Mouse (Mus musculus): ENCODE measurements at regions not wholly inside any gene's neighbourhood (a gene's known extent, or its start where the extent isn't known, plus 50 kb on each side); places are given as distances from the start of the nearest gene placed in this dataset.

DNA sequence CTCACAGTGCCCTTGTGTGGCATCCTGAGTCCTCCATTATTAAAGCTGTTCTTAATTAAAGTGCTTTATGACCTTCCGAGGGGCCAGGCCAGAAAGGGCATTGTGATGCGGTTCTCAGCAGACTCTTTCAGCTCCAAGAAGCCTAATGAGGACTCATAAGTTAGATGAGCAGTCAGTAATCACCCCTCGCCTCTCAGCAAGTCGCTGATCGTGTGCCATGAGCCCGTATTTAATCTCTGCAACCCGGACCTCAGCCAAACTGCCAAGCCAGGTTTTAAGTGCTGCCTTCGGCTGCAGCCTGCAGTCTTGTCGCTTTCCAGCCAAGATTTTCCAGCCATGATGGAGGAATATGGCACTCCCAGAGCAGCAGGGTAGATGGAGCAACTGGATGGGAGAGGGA is 56.1 kb upstream of the Rbfox1 start:
- ATAC-seq (replicated peaks; ENCODE audit: insufficient number of reproducible peaks, low FRiP score, low TSS enrichment, poor library complexity, severe bottlenecking): no peak

DNA sequence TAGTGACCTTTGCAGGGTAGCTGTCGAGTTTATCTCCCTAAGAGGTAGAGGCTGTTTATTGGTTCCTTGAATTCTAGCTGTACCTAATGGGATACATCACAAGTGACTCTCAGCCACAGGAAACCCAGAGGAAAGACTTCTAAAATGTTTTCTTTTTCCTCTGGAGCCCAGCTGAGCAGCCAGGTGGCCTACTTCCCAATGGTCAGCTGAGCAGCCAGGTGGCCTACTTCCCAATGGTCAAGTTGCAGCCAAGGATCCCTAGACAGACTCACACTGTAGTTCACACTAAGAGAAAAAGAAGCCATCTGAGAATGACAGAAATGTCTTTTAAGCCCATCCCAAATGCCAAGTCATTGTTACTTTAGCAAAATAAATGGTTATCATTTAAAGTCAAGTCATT is 61.8 kb upstream of the Rbfox1 start:
- no peak for ATAC-seq (replicated peaks; ENCODE audit: insufficient number of reproducible peaks, low FRiP score, low TSS enrichment, poor library complexity, severe bottlenecking)

DNA sequence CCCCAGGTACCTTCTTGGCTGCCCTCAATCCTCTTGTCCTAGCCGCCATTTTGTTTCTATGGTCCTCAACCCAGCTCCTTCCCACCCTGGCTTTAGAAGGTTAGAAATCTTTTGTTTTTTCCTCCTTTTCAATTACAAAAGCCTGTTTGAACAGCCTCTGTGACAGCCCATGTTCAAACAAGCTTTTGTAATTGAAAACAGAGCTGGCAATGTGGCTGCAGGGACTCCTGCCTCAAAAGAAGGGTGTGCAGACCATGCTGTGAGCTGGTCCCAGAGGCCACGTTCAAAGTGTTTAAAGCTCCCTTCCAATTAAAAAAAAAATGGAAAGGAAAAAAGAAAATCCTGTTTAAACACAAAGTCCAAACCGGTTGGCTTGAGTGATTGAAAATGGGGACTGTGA is 68.0 kb upstream of the Rbfox1 start:
- ATAC-seq (replicated peaks; ENCODE audit: insufficient number of reproducible peaks, low FRiP score, low TSS enrichment, poor library complexity, severe bottlenecking): no peak

DNA sequence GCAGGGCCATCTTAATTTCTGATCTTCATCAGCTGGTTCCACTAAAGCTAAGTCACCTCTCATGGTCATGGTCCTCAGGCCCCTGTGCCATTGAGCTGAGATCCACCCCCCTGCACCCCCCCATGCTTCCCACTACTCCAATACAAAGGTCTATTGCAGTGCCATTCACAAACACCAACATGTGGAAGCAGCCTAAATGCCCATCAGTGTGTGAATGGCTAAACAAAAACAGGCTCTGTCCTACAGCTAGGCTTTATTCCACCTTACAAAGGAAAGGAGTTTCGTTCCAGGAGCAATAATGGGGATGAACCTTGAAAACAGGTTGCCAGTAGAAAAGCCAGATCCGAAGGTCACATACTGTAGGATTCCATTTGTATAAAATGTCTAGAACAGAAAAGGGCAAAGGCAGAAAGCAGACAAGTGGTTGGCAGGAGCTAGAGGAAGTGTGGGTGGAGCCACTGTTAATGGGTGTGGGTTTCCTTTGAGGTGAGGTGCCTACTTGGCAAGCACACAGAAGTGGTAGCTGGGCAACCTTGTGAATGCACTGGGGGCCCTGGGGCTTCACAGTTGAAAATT is 72.8 kb upstream of the Rbfox1 start:
- ATAC-seq (replicated peaks; ENCODE audit: insufficient number of reproducible peaks, low FRiP score, low TSS enrichment, poor library complexity, severe bottlenecking): no peak

DNA sequence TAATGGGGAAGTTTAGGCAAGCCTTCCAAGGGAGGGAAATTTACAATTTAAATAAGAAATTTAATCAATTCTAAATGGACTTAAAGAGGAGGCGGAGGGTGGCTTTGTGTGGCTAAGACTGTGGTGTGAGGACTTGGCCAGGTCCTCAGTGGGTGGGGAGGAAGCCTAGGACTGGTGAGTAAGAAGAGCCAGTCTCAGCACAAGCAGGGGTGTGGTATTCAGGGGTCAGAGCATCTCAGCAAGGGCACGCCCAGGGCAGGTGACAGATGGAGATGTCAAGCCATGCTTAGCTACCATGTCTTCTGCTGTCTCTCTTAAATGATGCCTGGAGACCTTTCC is 73.5 kb upstream of the Rbfox1 start:
- ATAC-seq (replicated peaks; ENCODE audit: insufficient number of reproducible peaks, low FRiP score, low TSS enrichment, poor library complexity, severe bottlenecking): no peak

DNA sequence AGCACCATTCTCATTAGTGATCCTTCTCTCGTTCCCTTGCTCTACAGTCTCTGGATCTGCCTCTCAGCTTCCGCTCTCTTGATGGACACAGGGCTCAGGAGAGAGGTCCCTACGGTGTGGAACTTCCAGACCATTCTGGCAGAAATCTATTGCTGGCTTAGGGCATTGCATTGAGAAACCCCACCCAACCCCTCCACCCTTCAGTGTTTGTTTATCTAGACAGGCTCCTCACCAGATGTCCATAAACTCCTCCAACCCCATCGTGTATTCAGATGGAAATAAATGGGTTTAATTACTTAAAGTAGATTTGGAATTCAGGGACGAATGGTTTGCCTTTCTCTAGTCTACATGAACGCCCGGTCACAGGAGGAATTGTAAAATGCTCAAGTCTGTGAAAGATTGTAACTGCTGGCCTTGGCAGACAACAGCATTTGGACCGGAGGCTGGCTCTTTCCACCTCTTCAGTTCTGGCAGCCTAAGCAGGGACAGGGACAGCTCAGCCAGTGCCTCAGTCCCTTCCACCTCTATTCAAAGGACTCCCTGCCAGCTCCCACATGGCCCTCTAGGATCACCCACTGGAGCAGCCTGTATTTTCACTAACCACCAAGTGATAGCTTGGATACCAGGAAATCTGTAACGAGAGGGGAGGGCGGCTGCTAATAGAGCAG is 74.0 kb upstream of the Rbfox1 start:
- ATAC-seq (replicated peaks; ENCODE audit: insufficient number of reproducible peaks, low FRiP score, low TSS enrichment, poor library complexity, severe bottlenecking): no peak

DNA sequence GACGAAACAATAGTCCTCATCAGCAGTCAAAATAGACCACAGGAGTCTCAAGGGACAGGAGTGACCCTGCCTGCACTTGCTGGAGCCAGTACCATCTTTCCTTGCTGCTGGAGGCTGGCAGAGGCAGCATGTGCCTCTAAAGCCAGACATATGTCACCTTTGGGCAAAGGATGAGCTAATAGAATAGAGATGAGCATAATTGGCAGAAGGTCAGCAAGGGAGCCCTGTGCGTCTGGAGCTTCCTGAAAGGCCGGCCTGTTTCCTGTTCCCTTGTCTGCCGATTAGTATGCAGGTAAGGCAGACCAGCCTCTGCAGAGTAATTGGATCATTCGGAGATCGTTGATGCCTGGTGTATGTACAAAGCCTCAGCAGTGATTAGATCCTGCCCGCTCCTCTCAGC is 87.0 kb upstream of the Rbfox1 start:
- no peak for ATAC-seq (replicated peaks; ENCODE audit: insufficient number of reproducible peaks, low FRiP score, low TSS enrichment, poor library complexity, severe bottlenecking)

DNA sequence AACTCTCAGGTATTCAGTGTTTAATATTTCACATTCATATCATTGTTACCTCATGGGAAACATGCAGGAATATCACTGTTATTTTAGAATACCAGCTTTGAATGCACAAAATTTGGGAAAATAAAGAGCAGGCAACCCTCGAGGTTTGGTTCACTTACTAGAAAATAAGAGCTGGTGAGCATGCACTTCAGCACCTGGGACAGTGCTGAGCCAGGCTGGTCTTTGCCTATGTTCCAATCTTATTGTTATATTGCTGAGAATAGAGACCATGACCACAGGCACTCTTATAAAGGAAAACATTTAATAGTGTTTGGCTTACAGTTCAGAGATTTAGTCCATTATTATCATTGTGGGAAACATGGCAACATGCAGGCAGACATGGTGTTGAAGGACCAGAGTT is 92.9 kb upstream of the Rbfox1 start:
- ATAC-seq (replicated peaks; ENCODE audit: insufficient number of reproducible peaks, low FRiP score, low TSS enrichment, poor library complexity, severe bottlenecking): no peak

DNA sequence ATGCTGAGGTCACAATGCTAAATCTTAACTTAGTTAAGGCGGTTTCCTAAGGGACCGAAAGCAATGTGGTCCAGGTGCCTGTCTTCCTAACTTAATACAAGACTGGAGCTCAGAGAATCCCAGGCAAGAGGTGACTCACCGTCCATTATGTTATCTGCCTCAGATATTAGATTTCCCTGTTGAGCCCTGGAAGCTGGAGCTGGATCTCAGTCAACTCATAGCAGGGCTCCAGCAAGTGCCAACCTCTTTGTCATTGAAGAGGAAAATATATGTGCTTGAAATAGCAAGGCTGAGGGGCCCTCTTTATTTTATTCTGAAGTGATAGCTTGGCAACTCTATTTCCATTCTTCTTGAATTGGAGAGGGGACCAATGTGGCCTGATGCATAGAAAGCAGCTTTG is 95.0 kb upstream of the Rbfox1 start:
- ATAC-seq (replicated peaks; ENCODE audit: insufficient number of reproducible peaks, low FRiP score, low TSS enrichment, poor library complexity, severe bottlenecking): no peak

DNA sequence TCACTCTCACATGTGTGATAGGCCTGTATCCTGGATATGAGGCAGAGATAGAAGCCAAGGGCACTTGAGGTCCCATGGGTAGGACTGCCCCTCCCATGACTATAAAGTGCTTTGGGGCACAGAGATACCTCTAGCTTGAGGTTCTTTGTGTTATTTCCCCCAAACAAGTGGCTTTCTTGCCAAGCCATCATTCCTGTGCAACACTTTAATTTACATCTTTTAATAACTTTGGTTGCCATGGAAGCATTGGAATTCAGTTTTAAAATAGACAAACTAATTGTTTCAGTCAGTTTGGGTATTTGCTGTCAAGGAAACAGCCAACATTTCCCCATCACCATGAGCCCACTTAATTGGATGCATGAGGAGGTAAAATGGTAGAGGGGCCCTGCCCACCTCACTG is 97.9 kb upstream of the Rbfox1 start:
- no peak for ATAC-seq (replicated peaks; ENCODE audit: insufficient number of reproducible peaks, low FRiP score, low TSS enrichment, poor library complexity, severe bottlenecking)

DNA sequence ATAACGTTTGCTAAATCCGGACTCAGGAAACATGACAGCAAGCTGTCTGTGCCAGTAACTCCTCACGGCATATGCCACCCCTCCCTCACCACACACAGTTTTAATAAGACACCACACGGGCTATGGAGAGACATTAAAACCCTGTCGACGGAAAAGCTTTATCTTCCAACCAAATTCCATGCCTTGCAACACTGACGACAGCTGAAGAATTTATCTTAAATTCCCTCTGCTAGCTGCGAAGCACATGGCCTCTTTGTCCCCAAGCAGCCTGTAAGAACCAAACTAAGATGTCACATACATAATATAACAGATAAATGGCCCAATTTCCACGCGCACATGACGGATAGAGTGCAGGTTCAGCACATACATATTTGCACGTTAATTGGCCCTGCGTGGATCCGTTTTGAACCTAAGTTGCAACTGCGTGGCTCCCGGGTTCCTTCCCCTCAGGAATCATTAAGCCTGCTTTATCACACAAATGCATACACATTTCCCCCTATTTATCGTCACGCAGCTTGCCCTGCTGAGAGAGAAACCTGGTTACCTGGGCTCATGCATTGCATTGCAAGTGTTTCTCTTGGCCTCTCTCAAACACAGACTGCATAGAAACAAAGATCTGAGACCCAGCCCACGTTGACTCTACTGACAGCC is 118.3 kb upstream of the Rbfox1 start:
- ATAC-seq (replicated peaks; ENCODE audit: insufficient number of reproducible peaks, low FRiP score, low TSS enrichment, poor library complexity, severe bottlenecking): no peak

DNA sequence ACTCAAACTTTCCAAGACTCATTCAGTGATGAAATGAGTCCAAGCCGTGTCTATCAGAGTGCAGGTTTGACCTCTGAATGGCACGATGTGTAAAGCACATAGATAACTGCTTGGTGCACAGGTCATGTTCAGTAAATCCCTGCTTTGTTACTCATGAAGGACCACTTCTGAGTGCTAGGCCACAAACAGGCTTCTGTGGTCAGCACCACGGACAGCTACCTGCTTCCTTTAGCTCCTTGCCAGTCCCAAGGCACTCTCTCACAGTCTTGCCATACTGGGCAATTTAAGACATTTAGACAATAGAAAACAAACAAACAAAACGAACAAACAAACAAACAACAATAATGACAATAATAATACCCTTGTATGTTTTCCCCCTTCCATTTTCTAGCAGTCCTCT is 120.0 kb upstream of the Rbfox1 start:
- no peak for ATAC-seq (replicated peaks; ENCODE audit: insufficient number of reproducible peaks, low FRiP score, low TSS enrichment, poor library complexity, severe bottlenecking)

DNA sequence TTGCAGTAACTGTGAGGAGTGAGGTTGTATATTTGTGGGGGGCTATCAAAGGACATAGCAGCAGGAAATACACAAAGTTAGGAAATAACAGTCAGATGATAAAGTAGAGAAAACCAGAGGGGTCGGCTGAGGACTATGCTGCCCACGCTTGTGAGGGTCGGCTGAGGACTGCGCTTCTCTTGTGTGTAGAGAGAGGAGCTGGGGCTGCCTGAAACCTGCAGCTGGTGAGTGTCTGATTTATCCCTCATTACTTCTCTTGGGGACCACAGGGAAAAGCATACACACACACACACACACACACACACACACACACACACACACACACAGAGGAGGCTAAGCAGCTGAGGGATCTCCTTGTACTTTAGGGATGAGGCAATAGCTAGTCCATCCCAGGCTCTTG is 124.3 kb upstream of the Rbfox1 start:
- no peak for ATAC-seq (replicated peaks; ENCODE audit: insufficient number of reproducible peaks, low FRiP score, low TSS enrichment, poor library complexity, severe bottlenecking)

DNA sequence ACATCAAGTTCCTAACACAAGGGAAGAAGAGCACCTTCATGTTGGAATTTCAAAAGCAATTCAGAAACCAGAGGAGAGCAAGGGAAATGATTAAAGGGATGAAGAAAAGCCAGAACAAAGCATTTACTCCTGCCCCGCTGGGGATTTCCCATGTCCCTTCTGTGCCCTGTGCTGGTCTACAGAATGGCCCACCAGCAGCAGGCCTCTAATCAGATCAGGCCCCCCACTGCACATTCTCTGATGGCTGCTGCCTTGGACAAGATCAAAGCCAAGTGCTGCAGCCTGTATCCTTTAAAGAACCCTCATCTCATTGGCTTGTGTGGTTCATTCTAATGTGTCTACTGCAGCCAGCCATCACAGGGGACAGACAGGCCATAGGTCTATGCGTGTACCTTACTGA is 126.1 kb upstream of the Rbfox1 start:
- ATAC-seq (replicated peaks; ENCODE audit: insufficient number of reproducible peaks, low FRiP score, low TSS enrichment, poor library complexity, severe bottlenecking): no peak

DNA sequence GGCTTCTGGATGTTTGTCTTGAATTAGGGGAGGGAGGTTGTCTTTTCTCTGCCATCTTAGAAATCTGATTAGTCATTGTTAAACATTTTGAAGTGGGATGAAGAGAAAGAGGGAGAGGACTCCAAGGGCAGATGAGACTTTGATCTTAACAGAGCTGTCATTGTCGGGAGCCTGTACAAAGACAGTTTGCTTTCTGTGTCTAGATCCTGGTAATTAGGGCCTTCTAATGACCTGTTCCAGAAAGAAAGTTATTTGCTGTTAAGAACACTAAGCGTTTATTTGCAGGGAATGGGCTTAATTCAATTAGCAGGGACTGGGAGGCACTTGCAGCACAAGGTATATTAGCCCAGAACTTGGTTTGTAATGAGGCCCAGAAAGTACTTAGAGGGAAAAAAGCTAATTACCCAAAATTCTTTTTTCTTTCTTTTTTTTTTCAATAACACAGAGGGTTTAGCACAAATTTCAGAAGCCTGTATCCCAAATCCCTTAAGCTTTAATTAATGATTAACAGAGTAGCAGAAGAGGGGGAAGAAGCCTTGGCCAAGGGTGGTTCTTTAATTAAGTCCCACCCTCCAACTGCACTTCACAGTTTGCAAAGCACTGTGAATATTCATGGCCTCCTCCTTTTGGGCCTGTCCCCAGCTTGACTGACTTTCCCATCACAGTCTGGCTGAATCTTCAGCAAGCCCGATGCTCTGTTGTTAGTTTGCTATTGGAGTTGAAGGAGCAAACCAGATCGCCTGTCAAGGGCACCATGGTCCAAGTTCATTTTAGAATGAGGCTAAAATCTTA is 142.2 kb upstream of the Rbfox1 start:
- ATAC-seq (replicated peaks; ENCODE audit: insufficient number of reproducible peaks, low FRiP score, low TSS enrichment, poor library complexity, severe bottlenecking): no peak

DNA sequence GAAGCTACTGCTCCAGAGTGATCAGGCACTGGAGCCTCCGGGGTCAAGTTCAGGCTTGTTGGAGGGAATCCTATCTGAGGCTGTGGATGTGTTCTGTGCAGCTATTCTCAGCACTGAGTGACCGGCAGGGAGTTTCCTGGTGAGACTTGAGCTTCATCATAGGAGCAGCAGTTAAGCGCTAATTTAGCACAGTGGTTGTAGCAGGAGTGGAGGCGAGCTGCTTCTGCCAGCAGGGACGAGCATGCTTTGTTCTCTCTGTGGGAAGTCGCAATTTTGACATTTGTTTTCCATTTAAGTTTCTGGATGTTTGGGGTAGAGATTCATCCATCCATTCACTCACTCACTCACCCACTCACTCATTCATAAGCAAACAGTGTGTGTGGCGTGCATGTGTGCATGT is 144.4 kb upstream of the Rbfox1 start:
- ATAC-seq (replicated peaks; ENCODE audit: insufficient number of reproducible peaks, low FRiP score, low TSS enrichment, poor library complexity, severe bottlenecking): no peak

DNA sequence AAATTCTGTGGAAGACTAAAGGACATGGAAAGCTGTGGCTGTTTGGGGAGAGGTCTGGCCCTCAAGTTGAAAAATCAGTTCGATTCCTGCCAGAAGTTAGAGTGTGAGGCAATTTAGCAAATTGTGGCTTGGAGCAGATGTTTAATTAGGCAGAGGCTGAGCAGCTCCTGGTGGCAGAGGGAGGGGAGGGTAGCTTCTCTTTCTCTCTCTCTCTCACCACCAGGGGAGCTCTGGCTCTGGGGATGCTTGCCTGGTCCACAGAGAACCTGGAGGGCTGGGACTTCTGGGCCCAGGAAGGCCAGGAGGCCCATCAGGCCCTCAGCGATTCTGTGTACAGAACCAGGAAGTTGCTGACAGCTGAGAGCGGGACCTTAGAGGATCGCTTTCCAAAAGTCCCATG is 151.5 kb upstream of the Rbfox1 start:
- ATAC-seq (replicated peaks; ENCODE audit: insufficient number of reproducible peaks, low FRiP score, low TSS enrichment, poor library complexity, severe bottlenecking): no peak

DNA sequence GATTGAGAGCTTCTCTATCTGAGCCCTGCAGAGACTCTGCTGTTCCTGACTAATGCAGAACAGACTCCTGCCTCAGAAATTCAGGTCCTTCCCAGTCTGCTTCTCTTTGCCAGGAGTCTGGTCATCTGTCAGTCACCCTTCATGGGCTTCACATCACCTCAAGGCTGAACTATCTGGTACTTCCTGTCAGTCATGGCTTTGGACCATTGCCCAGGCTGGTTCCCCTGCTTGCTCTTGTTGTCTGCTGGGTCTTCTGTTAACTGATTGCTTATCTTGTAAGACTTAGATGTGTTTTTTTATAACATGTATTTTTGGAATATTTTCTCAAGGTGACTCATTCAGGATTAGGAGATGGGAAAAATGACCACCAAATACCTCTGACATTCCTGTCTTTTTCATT is 162.6 kb upstream of the Rbfox1 start:
- no peak for ATAC-seq (replicated peaks; ENCODE audit: insufficient number of reproducible peaks, low FRiP score, low TSS enrichment, poor library complexity, severe bottlenecking)

DNA sequence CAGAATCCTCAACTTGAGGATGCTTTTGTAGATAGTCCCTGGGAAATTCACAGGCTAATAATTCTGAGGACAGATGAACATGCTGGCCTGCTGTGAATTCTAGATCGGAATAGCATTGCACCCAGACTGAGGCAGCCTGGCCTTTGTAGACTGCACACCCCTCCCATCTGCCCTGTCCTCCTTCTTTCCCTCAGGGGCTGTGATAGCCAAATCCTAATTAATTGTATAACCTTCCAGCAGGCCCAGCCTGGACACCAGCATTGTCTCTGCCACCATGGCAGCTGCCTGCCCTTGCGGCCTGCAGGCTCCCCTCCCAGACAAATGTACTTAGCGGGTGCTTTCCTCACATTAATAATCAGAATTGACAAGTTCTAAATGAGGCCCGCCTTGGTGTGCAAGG is 171.7 kb upstream of the Rbfox1 start:
- ATAC-seq (replicated peaks; ENCODE audit: insufficient number of reproducible peaks, low FRiP score, low TSS enrichment, poor library complexity, severe bottlenecking): no peak

DNA sequence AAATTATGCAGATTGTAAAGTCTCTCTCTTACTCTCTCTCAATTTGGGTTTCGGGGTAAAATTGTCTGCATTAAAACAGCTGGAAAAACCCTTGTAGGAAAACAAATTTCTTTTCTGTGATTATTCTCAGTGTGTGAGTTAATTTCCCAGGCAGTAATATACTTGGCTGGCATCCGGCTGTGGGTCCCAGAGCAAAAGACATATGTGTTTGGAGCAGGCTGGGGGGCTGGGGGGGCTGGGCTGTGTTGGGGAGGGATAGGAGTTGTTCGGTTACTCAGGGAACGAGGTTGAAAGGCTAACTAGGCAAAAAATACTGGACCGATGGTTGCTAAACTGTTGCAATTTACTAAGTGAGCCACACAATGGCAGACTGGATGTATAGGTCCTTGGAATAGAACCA is 175.3 kb upstream of the Rbfox1 start:
- no peak for ATAC-seq (replicated peaks; ENCODE audit: insufficient number of reproducible peaks, low FRiP score, low TSS enrichment, poor library complexity, severe bottlenecking)
